Mouse (Mus musculus) spleen, adult 2 months (tissue): ENCODE results near the gene Ccdc142. TPM values are rescaled to one million over a fixed set of nuclear protein-coding genes. Genes with fewer than 3 reads are reported as not detected.

ENCODE experiments used
- DNase-seq, 2 experiments: peaks; one replicate each; pipeline versions ENCODE4 v3.0.0 to v3.0.0-alpha.2; 2012 to 2021; ENCODE audit warnings: low spot score in 2 of 2, low read depth in 1 of 2
- H3K27ac ChIP-seq: fragments of 200-500 bp; 2 replicates; pipeline ENCODE4 v1.5.1; 2012; ENCODE audit warnings: low read length, inconsistent platforms; ENCODE audit not compliant: insufficient read depth
- H3K27me3 ChIP-seq: fragments of 200-500 bp; 2 replicates; pipeline ENCODE4 v1.6.1; 2012; ENCODE audit warnings: mild to moderate bottlenecking, moderate library complexity, low read length, inconsistent platforms; ENCODE audit not compliant: control insufficient read depth, insufficient read depth
- H3K36me3 ChIP-seq: fragments of 200-500 bp; 2 replicates; pipeline ENCODE4 v1.6.1; 2012; ENCODE audit warnings: mild to moderate bottlenecking, low read length, inconsistent platforms; ENCODE audit not compliant: control insufficient read depth, insufficient read depth
- H3K4me1 ChIP-seq: fragments of 200-500 bp; 2 replicates; pipeline ENCODE4 v1.6.1; 2011; ENCODE audit warnings: inconsistent platforms; ENCODE audit not compliant: control insufficient read depth, insufficient read depth, insufficient read length
- H3K4me3 ChIP-seq: fragments of 200-500 bp; 2 replicates; pipeline ENCODE4 v1.5.1; 2011; ENCODE audit warnings: mild to moderate bottlenecking, inconsistent platforms; ENCODE audit not compliant: insufficient read depth, insufficient read length; ENCODE audit errors: extremely low read depth
- CTCF ChIP-seq: fragments of 200-500 bp; IDR thresholded peaks from 2 replicates; pipeline ENCODE4 v1.5.1; 2011; ENCODE audit warnings: mild to moderate bottlenecking, inconsistent platforms; ENCODE audit not compliant: insufficient read depth, insufficient read length, insufficient replicate concordance; ENCODE audit errors: extremely low read depth
- POLR2A ChIP-seq: fragments of 200-500 bp; IDR thresholded peaks from 2 replicates; pipeline ENCODE4 v1.6.1; 2011; ENCODE audit warnings: low read depth, low read length, inconsistent platforms
- WGBS: fragments of 180-500 bp; shearing (Covaris S2); methylation state at CpG from one replicate; pipeline ENCODE4 v1.1.7; 2018; 5-methylcytosine and 5-hydroxymethylcytosine counted together
- polyA plus RNA-seq: library from polyadenylated mRNA; depleted of rRNA; stranded (reverse); fragments of >200 nt; gene quantifications from 2 replicates; pipeline ENCODE4 v1.2.3, GENCODE M21; 2012

The Ccdc142 gene
- polyA plus RNA-seq, 1 experiment: 12.3 TPM

DNA sequence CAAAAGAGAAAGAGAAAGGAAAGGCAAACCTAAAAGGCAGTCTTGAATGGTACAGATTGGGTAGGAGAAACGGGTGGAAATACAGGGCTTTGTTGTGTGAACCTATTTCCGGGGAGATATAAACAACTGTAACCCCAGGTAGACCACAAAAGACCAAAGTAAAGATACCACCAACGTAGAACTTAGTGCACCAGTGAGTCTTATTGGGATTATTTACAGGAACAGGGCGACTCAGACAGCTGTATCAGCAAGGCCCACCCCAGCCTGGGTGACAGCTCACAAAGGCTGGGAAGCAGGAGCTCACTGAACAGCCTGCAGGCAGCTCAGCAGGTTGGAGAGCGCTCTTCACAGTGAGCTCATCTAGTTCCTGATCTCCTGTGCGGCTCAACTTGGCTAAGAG lies 5.4 kb upstream of the Ccdc142 start:
- WGBS: 58% methylated on average over 6 of the region's 6 CpGs
- TF ChIP-seq POLR2A: no peak
- no peak for TF ChIP-seq CTCF
- no peaks in the 10 kb centered on the region for H3K27me3 ChIP-seq
- H3K4me1 ChIP-seq: no peaks in the 10 kb centered on the region
- H3K36me3 ChIP-seq: no peaks in the 10 kb centered on the region
- H3K27ac ChIP-seq: peak overlapping the region; percentile 68
- peak in 1 of 2 experiments; percentile 58 for DNase-seq
- H3K4me3 ChIP-seq: no peak overlapping the region

DNA sequence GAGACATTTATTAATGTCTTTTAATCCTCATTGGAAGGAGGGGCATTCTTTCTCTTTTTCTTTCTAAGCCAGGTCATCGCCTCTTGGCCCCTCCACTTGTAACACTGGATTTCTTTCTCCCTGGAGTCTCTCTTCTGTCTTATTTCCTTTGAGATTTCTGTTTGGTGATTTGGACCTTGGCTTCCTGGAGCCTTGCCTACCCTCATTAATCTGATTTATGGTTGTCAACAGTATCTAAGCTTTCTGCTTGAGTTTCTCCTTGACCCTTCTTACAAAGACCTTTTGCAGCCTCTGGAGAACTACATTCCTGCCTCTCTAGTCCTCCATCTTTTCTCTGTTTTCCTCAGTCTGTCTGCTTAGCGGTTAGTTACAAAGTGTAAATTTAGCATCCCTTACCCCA lies 3.0 kb upstream of the Ccdc142 start:
- peaks cover 13% of the 10 kb centered on the region for H3K4me1 ChIP-seq
- 79% methylated on average over 2 of the region's 2 CpGs for WGBS
- H3K4me3 ChIP-seq: no peak overlapping the region
- H3K27me3 ChIP-seq: no peaks in the 10 kb centered on the region
- DNase-seq: no peak
- H3K36me3 ChIP-seq: no peaks in the 10 kb centered on the region; the same call in 1 of the 2 replicates
- TF ChIP-seq POLR2A: no peak
- no peak for TF ChIP-seq CTCF
- no peak overlapping the region for H3K27ac ChIP-seq

DNA sequence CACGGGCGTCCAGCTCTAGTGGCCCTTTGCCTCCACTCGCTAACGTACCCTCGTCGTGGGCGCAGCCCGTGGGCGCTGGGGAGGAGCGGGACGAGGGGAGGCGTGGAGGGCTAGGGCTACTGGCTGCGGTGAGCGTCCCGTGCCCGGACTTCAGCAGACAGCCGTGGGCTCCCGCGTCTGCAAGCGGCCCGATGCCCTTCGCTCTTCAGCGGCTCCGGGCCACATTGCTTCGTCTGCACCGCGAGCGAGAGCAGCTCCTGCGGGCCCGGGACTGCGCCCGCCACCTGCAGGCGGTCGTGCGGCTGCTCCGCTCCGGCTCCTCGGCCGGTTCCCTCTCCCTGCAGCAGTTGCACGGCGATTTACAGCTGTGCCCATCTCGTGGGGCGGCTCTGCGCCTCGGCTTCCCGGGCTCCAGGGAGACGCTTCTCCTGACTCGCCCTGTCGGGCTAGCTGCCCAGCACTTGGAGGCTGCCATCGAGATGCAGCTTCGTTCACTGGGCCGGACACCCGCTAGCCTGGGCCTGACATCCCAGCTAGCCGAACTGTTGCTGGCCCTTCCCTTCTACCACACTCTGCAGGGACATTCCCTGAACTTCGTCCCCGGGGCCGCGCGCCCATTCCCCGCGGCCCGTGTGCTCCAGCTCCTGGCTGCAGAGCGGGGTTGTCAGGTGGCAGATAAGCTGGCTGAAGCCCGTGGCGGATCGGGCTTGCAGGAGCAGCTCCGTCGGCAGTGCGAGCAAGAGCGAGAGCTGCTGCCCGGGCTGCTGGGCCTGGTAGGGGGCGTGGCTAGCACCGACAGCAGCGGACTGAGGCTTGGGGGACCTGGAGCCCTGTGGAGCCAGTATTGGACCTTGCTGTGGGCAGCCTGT lies 521 bp downstream of the Ccdc142 start:
- no peaks in the 10 kb centered on the region for H3K27me3 ChIP-seq
- peaks cover 13% of the 10 kb centered on the region for H3K4me1 ChIP-seq
- peak in 1 of 2 experiments; percentile 63 for DNase-seq
- H3K27ac ChIP-seq: peak overlapping the region; percentile 70
- under 1% methylated on average over 74 of the region's 74 CpGs for WGBS
- TF ChIP-seq CTCF (peak; percentile 60), POLR2A (no peak)
- H3K36me3 ChIP-seq: no peaks in the 10 kb centered on the region; the same call in 1 of the 2 replicates
- H3K4me3 ChIP-seq: peak overlapping the region; percentile 68

DNA sequence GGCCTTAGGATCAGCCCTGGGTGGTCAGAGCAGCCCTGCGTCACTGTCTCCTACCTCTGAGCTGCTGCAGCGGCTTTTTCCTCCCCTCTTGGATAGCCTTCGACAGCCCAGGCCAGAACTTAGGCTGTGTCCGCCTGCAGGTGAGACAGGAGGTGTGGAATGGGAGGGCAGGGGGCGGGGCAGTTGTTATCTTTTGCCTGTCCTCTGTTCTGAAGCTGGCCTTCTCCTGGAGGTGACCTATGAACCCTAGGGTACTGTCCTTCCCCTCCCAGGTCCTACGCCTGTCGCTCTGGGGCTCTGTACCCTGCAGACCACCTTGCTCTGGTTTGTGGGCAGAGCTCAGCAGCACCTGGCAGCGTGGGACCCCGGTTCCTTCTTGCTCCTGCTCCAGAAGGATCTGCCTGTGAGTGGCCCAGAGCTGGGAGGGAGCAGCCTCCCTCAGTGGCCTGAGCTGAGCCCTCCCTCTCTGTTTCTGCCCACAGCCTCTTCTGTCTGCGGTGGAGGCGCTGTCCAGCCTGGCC lies 1.8 kb downstream of the Ccdc142 start:
- Histone ChIP-seq H3K4me3 (no peak overlapping the region), H3K27me3 (no peaks in the 10 kb centered on the region), H3K36me3 (no peaks in the 10 kb centered on the region; the same call in 1 of the 2 replicates), H3K4me1 (peaks cover 13% of the 10 kb centered on the region), H3K27ac (no peak overlapping the region)
- no peak for TF ChIP-seq POLR2A
- TF ChIP-seq CTCF: no peak
- DNase-seq: no peak
- 93% methylated on average over 11 of the region's 11 CpGs for WGBS

DNA sequence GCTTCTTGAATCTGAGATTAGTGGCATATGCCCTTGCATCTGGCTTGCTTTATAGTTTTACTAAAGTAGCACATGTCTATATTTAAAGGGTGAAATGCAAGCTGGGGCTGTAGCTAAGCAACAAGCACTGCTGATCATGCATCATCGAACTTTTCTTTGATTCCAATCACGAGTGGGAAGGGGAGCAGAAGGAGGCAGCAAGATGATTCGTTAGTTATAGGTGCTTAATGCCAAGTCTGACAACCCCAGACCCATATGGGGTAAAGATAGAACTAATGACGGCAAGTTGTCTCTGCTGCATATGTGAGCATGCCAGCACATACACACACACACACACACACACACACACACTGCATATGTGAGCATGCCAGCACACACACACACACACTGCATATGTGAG lies 2.8 kb downstream of the Ccdc142 start:
- Histone ChIP-seq H3K4me3 (no peak overlapping the region), H3K27ac (no peak overlapping the region), H3K4me1 (peaks cover 13% of the 10 kb centered on the region), H3K36me3 (no peaks in the 10 kb centered on the region; the same call in 1 of the 2 replicates), H3K27me3 (no peaks in the 10 kb centered on the region)
- TF ChIP-seq CTCF (no peak), POLR2A (no peak)
- DNase-seq: no peak
- 89% methylated on average over 4 of the region's 4 CpGs for WGBS

DNA sequence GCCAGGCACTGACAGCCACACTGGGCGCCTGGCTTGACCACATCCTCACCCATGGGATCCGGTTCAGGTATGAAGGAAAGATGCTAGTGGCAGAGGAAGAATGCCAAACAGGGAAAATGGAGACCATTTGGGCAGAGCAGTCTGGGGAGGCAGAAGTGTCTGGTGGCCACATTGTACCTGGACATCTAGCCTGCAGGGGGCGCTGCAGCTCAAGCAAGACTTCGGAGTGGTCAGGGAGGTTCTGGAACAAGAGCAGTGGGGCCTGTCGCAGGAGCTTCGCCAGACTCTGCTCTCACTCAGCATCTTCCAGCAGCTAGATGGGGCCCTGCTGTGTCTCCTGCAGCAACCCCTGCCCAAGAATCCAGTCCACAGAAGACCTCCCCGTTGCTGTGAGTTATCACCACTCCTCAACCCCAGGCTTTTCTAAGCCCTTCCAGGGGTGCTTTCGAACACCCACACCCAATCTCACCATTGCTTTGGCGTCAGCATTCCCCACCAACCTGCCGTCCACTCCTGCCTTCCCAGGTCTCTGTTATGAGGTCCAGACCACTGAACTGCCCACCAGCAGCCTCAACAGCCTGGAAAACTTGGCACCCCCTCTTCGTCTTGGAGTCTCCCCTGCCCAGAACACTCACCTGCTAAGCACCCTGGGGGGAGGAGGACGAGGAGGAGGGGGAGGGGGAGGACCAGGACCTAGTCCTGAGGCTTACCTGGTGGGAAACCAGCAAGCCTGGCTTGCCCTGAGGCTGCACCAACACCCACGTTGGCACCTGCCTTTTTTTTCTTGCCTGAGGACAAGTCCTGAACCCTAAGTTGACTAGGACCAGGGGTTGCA lies 6.4 kb downstream of the Ccdc142 start:
- DNase-seq: peak in 1 of 2 experiments; percentile 74
- no peak for TF ChIP-seq POLR2A
- TF ChIP-seq CTCF: peak; percentile 76; the same call in 1 of the 2 replicates
- WGBS: 50% methylated on average over 13 of the region's 13 CpGs
- Histone ChIP-seq H3K4me1 (peaks cover 7% of the 10 kb centered on the region; the same call in 1 of the 2 replicates), H3K27ac (no peak overlapping the region), H3K36me3 (no peaks in the 10 kb centered on the region; the same call in 1 of the 2 replicates), H3K4me3 (no peak overlapping the region), H3K27me3 (no peaks in the 10 kb centered on the region)
